Mouse (Mus musculus): ENCODE measurements around the gene Hsdl1. TPM values are rescaled to one million over a fixed set of nuclear protein-coding genes. Genes with fewer than 3 reads are reported as not detected.
A peak's percentile ranks its signal among the peaks of the same experiment; 100 is the strongest.

Hsdl1 gene
- polyA plus RNA-seq, 1 experiment from 2014 or later: 31.0 TPM

DNA sequence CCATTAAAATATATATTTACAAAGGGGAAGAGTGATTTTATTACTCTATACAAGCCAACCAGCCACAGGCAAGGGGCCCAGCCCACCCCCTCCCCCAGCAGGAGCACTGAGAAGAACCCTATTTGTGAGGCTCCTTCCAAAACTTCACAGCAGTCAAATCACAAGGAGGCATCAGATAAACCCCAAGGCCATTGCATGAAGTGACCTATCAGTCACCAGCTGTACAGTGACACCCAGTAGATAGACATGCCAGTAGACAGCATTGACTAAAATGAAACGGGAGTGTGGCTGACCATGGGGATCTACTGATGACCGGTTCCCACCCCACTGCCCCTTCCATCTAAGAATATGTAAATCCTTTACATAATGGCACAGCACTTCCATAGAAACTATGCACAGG, 22.0 kb downstream of the Hsdl1 start:
- Histone ChIP-seq H3K9ac (ENCODE audit: low read length) (no peak overlapping the region), H3K36me3 (ENCODE audit: control insufficient read depth, insufficient read depth, low read length) (no peaks in the 10 kb centered on the region), H3K4me1 (ENCODE audit: control insufficient read depth, insufficient read depth, low read length) (peaks cover 33% of the 10 kb centered on the region), H3K27me3 (ENCODE audit: control insufficient read depth, insufficient read depth, low read length) (no peaks in the 10 kb centered on the region), H3K4me3 (replicated peaks; ENCODE audit: low read length) (no peak overlapping the region), H3K4me2 (ENCODE audit: low read depth, low read length) (no peak overlapping the region), H3K27ac (ENCODE audit: low read length) (no peak overlapping the region), H3K9me3 (replicated peaks; ENCODE audit: control insufficient read depth, low read length) (no peaks in the 10 kb centered on the region)
- 67% methylated on average over 2 of the region's 2 CpGs for WGBS
- ATAC-seq (ENCODE audit: insufficient read depth, low FRiP score): no peak

DNA sequence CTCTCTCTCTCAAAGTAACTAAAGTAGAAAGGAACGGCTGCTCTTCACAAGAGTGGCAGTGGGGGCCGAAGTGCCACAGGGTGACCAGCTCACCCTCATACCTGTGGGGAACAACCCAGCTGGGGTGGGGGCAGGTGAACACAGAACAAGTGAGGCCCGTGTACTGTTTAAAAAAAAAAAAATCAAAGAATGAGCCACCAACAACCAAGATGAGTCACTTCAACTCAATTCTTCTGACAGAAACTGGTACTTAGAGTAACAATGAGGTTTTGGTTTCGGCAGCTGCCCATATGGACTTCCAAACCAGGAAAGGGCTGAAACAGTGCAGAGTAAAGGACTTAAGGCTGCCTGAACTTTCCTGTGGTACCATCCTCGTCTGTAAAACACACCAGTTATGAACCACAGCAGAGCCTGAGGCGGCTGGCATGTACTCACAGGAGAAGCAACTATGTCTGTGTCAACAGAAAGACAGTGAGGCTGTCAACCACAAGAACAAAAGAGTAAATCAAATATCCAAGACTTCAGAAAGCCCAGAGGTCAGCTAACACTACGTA, 26.3 kb downstream of the Hsdl1 start:
- 60% methylated on average over 7 of the region's 7 CpGs for WGBS
- Histone ChIP-seq H3K4me3 (replicated peaks; ENCODE audit: low read length) (no peak overlapping the region), H3K9me3 (replicated peaks; ENCODE audit: control insufficient read depth, low read length) (no peaks in the 10 kb centered on the region), H3K27ac (ENCODE audit: low read length) (peak overlapping the region; percentile 43; the same call in 1 of the 2 replicates), H3K4me2 (ENCODE audit: low read depth, low read length) (no peak overlapping the region), H3K36me3 (ENCODE audit: control insufficient read depth, insufficient read depth, low read length) (peaks cover 10% of the 10 kb centered on the region; the same call in 1 of the 2 replicates), H3K27me3 (ENCODE audit: control insufficient read depth, insufficient read depth, low read length) (no peaks in the 10 kb centered on the region), H3K9ac (ENCODE audit: low read length) (no peak overlapping the region), H3K4me1 (ENCODE audit: control insufficient read depth, insufficient read depth, low read length) (peaks cover 21% of the 10 kb centered on the region)
- ATAC-seq (ENCODE audit: insufficient read depth, low FRiP score): no peak

DNA sequence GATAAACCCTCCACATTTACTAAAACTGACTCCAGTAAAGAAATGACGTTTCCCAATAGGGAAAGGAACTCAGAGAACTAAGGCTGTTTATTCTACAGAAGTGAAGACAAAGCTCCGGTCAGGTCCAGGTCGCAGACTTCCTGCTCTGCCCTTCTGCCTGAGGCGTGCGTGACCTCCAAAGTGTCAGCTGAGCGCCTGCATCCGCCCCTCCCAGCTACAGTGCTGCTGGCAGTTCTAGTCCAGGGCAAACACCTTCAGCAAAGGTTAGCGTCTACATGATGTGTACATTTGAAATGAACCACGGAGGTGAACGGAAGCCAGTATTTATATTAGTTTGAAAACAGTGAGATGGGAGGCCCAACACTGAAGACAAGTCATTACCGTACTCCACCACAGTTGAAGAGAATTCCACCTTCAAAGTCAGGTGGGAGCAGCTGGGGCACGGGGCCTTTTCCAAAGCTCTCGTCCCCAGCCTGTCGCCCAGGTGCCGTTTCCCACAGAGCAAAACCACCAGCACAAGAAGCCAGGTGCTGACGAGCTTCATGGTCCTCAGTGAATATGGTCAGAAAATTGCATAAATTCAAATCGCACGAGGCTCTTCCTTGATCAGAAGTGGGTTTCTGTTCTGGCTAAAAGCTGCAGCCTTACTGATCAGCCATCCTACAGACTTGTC, 27.8 kb downstream of the Hsdl1 start:
- peak overlapping the region; percentile 66; the same call in 1 of the 2 replicates for H3K27ac ChIP-seq (ENCODE audit: low read length)
- H3K9ac ChIP-seq (ENCODE audit: low read length): no peak overlapping the region
- no peak overlapping the region for H3K4me3 ChIP-seq (replicated peaks; ENCODE audit: low read length)
- H3K27me3 ChIP-seq (ENCODE audit: control insufficient read depth, insufficient read depth, low read length): no peaks in the 10 kb centered on the region
- 54% methylated on average over 18 of the region's 18 CpGs for WGBS
- peaks cover 13% of the 10 kb centered on the region for H3K4me1 ChIP-seq (ENCODE audit: control insufficient read depth, insufficient read depth, low read length)
- peaks cover 13% of the 10 kb centered on the region; the same call in 1 of the 2 replicates for H3K36me3 ChIP-seq (ENCODE audit: control insufficient read depth, insufficient read depth, low read length)
- ATAC-seq (ENCODE audit: insufficient read depth, low FRiP score): peak; percentile 56; the same call in 1 of the 2 replicates
- no peak overlapping the region for H3K4me2 ChIP-seq (ENCODE audit: low read depth, low read length)
- no peaks in the 10 kb centered on the region for H3K9me3 ChIP-seq (replicated peaks; ENCODE audit: control insufficient read depth, low read length)

DNA sequence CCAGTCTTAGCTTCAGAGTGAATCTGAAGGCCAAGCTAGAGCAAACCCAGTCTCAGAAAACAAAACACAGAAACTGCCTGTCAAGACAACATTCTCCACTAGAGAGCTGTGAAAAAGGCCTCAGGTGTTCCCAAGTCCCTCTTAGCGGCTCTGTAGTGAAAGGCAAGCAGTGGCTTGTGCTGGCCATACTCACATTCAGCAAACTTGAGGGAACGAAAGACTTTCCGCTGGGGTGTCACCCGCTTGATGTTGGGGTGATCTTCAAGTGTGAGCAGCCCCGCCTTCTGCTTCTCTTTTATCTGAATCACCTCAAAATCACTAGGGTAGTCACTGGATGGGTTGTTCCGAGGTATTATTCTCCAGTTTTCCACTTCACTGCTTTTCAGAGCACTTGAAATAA, 29.2 kb downstream of the Hsdl1 start:
- Histone ChIP-seq H3K4me2 (ENCODE audit: low read depth, low read length) (no peak overlapping the region), H3K4me3 (replicated peaks; ENCODE audit: low read length) (no peak overlapping the region), H3K27me3 (ENCODE audit: control insufficient read depth, insufficient read depth, low read length) (no peaks in the 10 kb centered on the region), H3K27ac (ENCODE audit: low read length) (peak overlapping the region; percentile 29; the same call in 1 of the 2 replicates), H3K36me3 (ENCODE audit: control insufficient read depth, insufficient read depth, low read length) (peaks cover 15% of the 10 kb centered on the region), H3K4me1 (ENCODE audit: control insufficient read depth, insufficient read depth, low read length) (peaks cover 13% of the 10 kb centered on the region), H3K9me3 (replicated peaks; ENCODE audit: control insufficient read depth, low read length) (no peaks in the 10 kb centered on the region), H3K9ac (ENCODE audit: low read length) (no peak overlapping the region)
- ATAC-seq (ENCODE audit: insufficient read depth, low FRiP score): no peak
- WGBS: 91% methylated on average over 6 of the region's 6 CpGs

DNA sequence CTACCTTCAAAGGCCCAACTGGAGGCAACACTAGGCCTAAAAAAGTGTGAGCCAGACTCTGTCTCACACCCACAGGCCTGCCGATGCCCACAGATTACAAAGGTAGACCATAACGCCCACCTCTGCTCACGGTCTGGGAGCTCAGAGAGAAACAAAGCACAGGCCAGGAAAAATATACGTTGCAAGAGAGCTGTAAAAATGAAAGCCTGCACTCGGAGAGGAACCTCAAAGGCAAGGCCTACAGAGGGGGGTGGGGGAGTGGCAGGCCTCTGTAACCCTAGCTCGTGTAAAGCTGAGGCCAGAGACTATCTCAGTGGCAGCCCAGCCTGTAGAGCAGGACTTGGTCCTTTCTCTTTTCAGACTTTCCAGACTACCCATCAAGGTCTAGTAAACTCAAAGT, 29.8 kb downstream of the Hsdl1 start:
- Histone ChIP-seq H3K9ac (ENCODE audit: low read length) (0 out of 2 replicates have a peak overlapping the region, but pooled peaks have one; percentile 20), H3K36me3 (ENCODE audit: control insufficient read depth, insufficient read depth, low read length) (peaks cover 18% of the 10 kb centered on the region), H3K4me1 (ENCODE audit: control insufficient read depth, insufficient read depth, low read length) (peaks cover 10% of the 10 kb centered on the region), H3K4me3 (replicated peaks; ENCODE audit: low read length) (no peak overlapping the region), H3K4me2 (ENCODE audit: low read depth, low read length) (no peak overlapping the region), H3K27ac (ENCODE audit: low read length) (peak overlapping the region; percentile 29; the same call in 1 of the 2 replicates), H3K27me3 (ENCODE audit: control insufficient read depth, insufficient read depth, low read length) (no peaks in the 10 kb centered on the region), H3K9me3 (replicated peaks; ENCODE audit: control insufficient read depth, low read length) (no peaks in the 10 kb centered on the region)
- no peak; the same call in 1 of the 2 replicates for ATAC-seq (ENCODE audit: insufficient read depth, low FRiP score)
- WGBS: 70% methylated on average over 6 of the region's 6 CpGs

DNA sequence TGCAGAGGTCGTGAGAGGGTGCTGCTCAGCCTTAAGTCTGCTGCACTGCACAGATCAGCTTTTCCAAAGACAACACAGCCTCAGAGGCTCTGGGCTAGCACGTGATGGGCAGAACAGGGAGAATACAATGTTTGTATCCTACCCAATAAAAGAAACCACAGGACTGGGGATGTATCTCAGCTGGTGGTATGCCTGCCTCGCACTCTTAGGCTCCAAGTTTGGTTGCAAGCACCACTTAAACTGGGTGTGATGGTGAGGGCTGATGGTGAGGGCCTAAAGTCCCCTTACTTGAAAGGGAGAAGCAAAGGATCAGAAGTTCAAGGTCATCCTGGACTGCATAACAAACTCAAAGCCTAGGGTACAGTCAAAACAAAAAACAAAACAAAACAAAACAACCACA, 30.4 kb downstream of the Hsdl1 start:
- peaks cover 8% of the 10 kb centered on the region; the same call in 1 of the 2 replicates for H3K4me1 ChIP-seq (ENCODE audit: control insufficient read depth, insufficient read depth, low read length)
- no peak overlapping the region for H3K27ac ChIP-seq (ENCODE audit: low read length)
- no peak overlapping the region for H3K4me3 ChIP-seq (replicated peaks; ENCODE audit: low read length)
- WGBS: 81% methylated on average over 3 of the region's 3 CpGs
- no peak overlapping the region for H3K9ac ChIP-seq (ENCODE audit: low read length)
- H3K4me2 ChIP-seq (ENCODE audit: low read depth, low read length): no peak overlapping the region
- ATAC-seq (ENCODE audit: insufficient read depth, low FRiP score): no peak
- peaks cover 22% of the 10 kb centered on the region for H3K36me3 ChIP-seq (ENCODE audit: control insufficient read depth, insufficient read depth, low read length)
- H3K9me3 ChIP-seq (replicated peaks; ENCODE audit: control insufficient read depth, low read length): no peaks in the 10 kb centered on the region
- no peaks in the 10 kb centered on the region for H3K27me3 ChIP-seq (ENCODE audit: control insufficient read depth, insufficient read depth, low read length)

DNA sequence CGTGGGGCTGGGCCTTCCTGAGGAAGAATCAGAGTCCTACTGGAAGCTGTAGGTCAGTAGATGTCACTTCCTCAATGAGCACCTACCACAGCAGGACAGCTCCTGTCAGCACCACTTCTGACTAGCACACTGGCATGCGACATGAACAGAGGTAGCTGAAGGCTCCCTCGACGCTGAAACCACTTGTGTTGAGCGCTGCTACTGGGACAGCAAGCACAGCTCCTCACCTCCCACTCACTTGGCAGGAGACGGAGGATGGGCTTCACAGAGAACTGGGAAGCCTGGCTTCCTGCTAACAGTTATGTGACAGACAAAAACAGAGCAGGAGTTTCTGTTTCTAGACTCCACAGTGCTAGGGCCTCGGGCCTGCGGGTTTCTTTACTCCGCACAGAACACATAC, 43.0 kb downstream of the Hsdl1 start:
- Histone ChIP-seq H3K4me1 (ENCODE audit: control insufficient read depth, insufficient read depth, low read length) (no peaks in the 10 kb centered on the region), H3K4me2 (ENCODE audit: low read depth, low read length) (no peak overlapping the region), H3K27me3 (ENCODE audit: control insufficient read depth, insufficient read depth, low read length) (no peaks in the 10 kb centered on the region), H3K4me3 (replicated peaks; ENCODE audit: low read length) (no peak overlapping the region), H3K27ac (ENCODE audit: low read length) (no peak overlapping the region), H3K36me3 (ENCODE audit: control insufficient read depth, insufficient read depth, low read length) (peaks cover 46% of the 10 kb centered on the region), H3K9me3 (replicated peaks; ENCODE audit: control insufficient read depth, low read length) (no peaks in the 10 kb centered on the region), H3K9ac (ENCODE audit: low read length) (no peak overlapping the region)
- WGBS: 90% methylated on average over 9 of the region's 9 CpGs
- no peak for ATAC-seq (ENCODE audit: insufficient read depth, low FRiP score)

DNA sequence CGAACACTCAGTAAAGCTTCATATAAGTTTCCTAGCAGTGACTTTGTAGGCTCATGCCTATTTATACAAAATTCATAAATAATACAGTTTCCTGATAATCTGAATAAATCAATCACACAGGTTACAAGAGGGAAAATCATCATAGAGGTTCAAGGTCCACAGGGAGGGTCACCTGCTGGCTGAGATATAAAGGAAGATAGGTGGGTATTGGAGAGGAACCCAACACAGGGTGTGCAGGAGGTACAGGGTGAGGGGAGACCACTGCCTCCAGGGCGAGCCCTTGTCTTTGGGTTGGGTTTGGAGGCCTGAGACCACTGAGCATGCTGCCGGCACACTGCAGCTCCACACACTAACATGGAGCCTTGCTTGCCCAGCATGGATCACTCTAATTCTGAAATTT, 43.6 kb downstream of the Hsdl1 start:
- WGBS: 85% methylated on average over 3 of the region's 3 CpGs
- Histone ChIP-seq H3K4me1 (ENCODE audit: control insufficient read depth, insufficient read depth, low read length) (no peaks in the 10 kb centered on the region), H3K9me3 (replicated peaks; ENCODE audit: control insufficient read depth, low read length) (no peaks in the 10 kb centered on the region), H3K9ac (ENCODE audit: low read length) (no peak overlapping the region), H3K4me2 (ENCODE audit: low read depth, low read length) (no peak overlapping the region), H3K36me3 (ENCODE audit: control insufficient read depth, insufficient read depth, low read length) (peaks cover 40% of the 10 kb centered on the region), H3K4me3 (replicated peaks; ENCODE audit: low read length) (no peak overlapping the region), H3K27me3 (ENCODE audit: control insufficient read depth, insufficient read depth, low read length) (no peaks in the 10 kb centered on the region), H3K27ac (ENCODE audit: low read length) (no peak overlapping the region)
- ATAC-seq (ENCODE audit: insufficient read depth, low FRiP score): no peak

DNA sequence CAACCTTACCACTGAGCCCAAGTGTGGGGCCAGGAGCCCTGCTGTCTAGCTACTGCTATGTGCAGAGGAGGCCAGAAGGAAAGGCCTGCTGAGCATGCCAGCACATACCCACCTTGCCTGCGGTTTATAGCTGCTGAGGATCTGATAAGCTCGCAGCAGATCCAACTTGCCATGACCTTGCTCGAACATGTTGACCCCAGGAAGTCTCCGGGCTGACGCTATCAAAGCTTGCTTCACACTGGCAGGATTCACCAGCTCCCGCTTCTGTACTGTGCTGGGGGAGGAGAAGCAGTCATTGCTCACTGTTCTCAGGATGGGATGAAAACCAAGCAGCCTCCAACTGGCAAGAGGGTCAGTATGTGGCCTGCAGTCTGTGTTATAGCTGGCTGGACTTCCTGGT, 44.0 kb downstream of the Hsdl1 start:
- Histone ChIP-seq H3K4me2 (ENCODE audit: low read depth, low read length) (no peak overlapping the region), H3K4me1 (ENCODE audit: control insufficient read depth, insufficient read depth, low read length) (no peaks in the 10 kb centered on the region), H3K9ac (ENCODE audit: low read length) (no peak overlapping the region), H3K9me3 (replicated peaks; ENCODE audit: control insufficient read depth, low read length) (no peaks in the 10 kb centered on the region), H3K27me3 (ENCODE audit: control insufficient read depth, insufficient read depth, low read length) (no peaks in the 10 kb centered on the region), H3K27ac (ENCODE audit: low read length) (no peak overlapping the region), H3K36me3 (ENCODE audit: control insufficient read depth, insufficient read depth, low read length) (peaks cover 38% of the 10 kb centered on the region), H3K4me3 (replicated peaks; ENCODE audit: low read length) (no peak overlapping the region)
- no peak for ATAC-seq (ENCODE audit: insufficient read depth, low FRiP score)
- WGBS: 73% methylated on average over 6 of the region's 6 CpGs

Data from stomach, embryonic 16.5 days (tissue).